Mouse (Mus musculus): ENCODE results near the gene Ptch1.

- TF ChIP-seq GATA1 (IDR thresholded peaks at IDR 0.05; ENCODE audit: borderline replicate concordance, low read length) (no peak), FLI1 (IDR thresholded peaks at IDR 0.05; ENCODE audit: low read length) (no peak)
Observed at GRCm38 (mm10) chr13:63499489-63499888, 73.9 kb downstream of the Ptch1 start.

Data from megakaryocyte, embryonic 14.5 days (primary cell).